Mouse (Mus musculus): ENCODE results near the gene Ube2d2b. TPM values are rescaled to one million over a fixed set of nuclear protein-coding genes. Genes with fewer than 3 reads are reported as not detected.

The Ube2d2b gene
- polyA plus RNA-seq, 1 experiment from 2014 or later: 0.23 TPM

- Histone ChIP-seq H3K9ac (peak overlapping the region; percentile 74), H3K9me3 (ENCODE audit: control insufficient read depth, low read length) (no peaks in the 10 kb centered on the region), H3K27me3 (ENCODE audit: control insufficient read depth, insufficient read depth, low read length) (no peaks in the 10 kb centered on the region), H3K4me2 (replicated peaks) (peak overlapping the region; percentile 50), H3K4me3 (replicated peaks; ENCODE audit: low read length) (peak overlapping the region; percentile 75), H3K27ac (peak overlapping the region; percentile 91), H3K36me3 (replicated peaks; ENCODE audit: control insufficient read depth, insufficient read depth) (no peaks in the 10 kb centered on the region), H3K4me1 (replicated peaks; ENCODE audit: control insufficient read depth, insufficient read depth, low read length) (0 out of 2 replicates have a peak, but pooled peaks cover 4% of the 10 kb centered on the region)
- peak; percentile 43 for DNase-seq (ENCODE audit: low spot score)
- WGBS: under 1% methylated on average over 76 of the region's 82 CpGs
- peak; percentile 81 for ATAC-seq (ENCODE audit: low FRiP score)
Observed at GRCm38 (mm10) chr5:107867970-107868904, 38.3 kb downstream of the Ube2d2b start.

GRCm38 (mm10) chr5:107868905-107869424 is 39.1 kb downstream of the Ube2d2b start:
- ATAC-seq (ENCODE audit: low FRiP score): peak; percentile 98
- peak overlapping the region; percentile 91 for H3K27ac ChIP-seq
- H3K9me3 ChIP-seq (ENCODE audit: control insufficient read depth, low read length): no peaks in the 10 kb centered on the region
- peak overlapping the region; percentile 50 for H3K4me2 ChIP-seq (replicated peaks)
- peak; percentile 85 for DNase-seq (ENCODE audit: low spot score)
- no peaks in the 10 kb centered on the region for H3K36me3 ChIP-seq (replicated peaks; ENCODE audit: control insufficient read depth, insufficient read depth)
- 0 out of 2 replicates have a peak, but pooled peaks cover 4% of the 10 kb centered on the region for H3K4me1 ChIP-seq (replicated peaks; ENCODE audit: control insufficient read depth, insufficient read depth, low read length)
- H3K27me3 ChIP-seq (ENCODE audit: control insufficient read depth, insufficient read depth, low read length): no peaks in the 10 kb centered on the region
- peak overlapping the region; percentile 75 for H3K4me3 ChIP-seq (replicated peaks; ENCODE audit: low read length)
- H3K9ac ChIP-seq: peak overlapping the region; percentile 74
- under 1% methylated on average over 49 of the region's 58 CpGs for WGBS

GRCm38 (mm10) chr5:107869701-107870100 is 39.8 kb downstream of the Ube2d2b start:
- no peak for DNase-seq (ENCODE audit: low spot score)
- Histone ChIP-seq H3K27ac (no peak overlapping the region), H3K4me2 (replicated peaks) (peak overlapping the region; percentile 50), H3K36me3 (replicated peaks; ENCODE audit: control insufficient read depth, insufficient read depth) (no peaks in the 10 kb centered on the region), H3K9ac (no peak overlapping the region), H3K27me3 (ENCODE audit: control insufficient read depth, insufficient read depth, low read length) (no peaks in the 10 kb centered on the region), H3K4me3 (replicated peaks; ENCODE audit: low read length) (no peak overlapping the region; the same call in 1 of the 2 replicates), H3K9me3 (ENCODE audit: control insufficient read depth, low read length) (no peaks in the 10 kb centered on the region), H3K4me1 (replicated peaks; ENCODE audit: control insufficient read depth, insufficient read depth, low read length) (0 out of 2 replicates have a peak, but pooled peaks cover 4% of the 10 kb centered on the region)
- no peak for ATAC-seq (ENCODE audit: low FRiP score)
- WGBS: 64% methylated on average over 2 of the region's 2 CpGs

GRCm38 (mm10) chr5:107873330-107873729 is 43.4 kb downstream of the Ube2d2b start:
- Histone ChIP-seq H3K9me3 (ENCODE audit: control insufficient read depth, low read length) (no peaks in the 10 kb centered on the region), H3K4me1 (replicated peaks; ENCODE audit: control insufficient read depth, insufficient read depth, low read length) (no peaks in the 10 kb centered on the region), H3K4me3 (replicated peaks; ENCODE audit: low read length) (no peak overlapping the region), H3K27me3 (ENCODE audit: control insufficient read depth, insufficient read depth, low read length) (no peaks in the 10 kb centered on the region), H3K36me3 (replicated peaks; ENCODE audit: control insufficient read depth, insufficient read depth) (no peaks in the 10 kb centered on the region), H3K9ac (no peak overlapping the region), H3K27ac (no peak overlapping the region), H3K4me2 (replicated peaks) (no peak overlapping the region)
- ATAC-seq (ENCODE audit: low FRiP score) (no peak), DNase-seq (ENCODE audit: low spot score) (no peak)
- WGBS: 92% methylated on average over 6 of the region's 6 CpGs

GRCm38 (mm10) chr5:107873886-107874302 is 44.0 kb downstream of the Ube2d2b start:
- no peak for DNase-seq (ENCODE audit: low spot score)
- ATAC-seq (ENCODE audit: low FRiP score): no peak
- 76% methylated on average over 7 of the region's 7 CpGs for WGBS
- no peaks in the 10 kb centered on the region for H3K9me3 ChIP-seq (ENCODE audit: control insufficient read depth, low read length)
- no peaks in the 10 kb centered on the region for H3K27me3 ChIP-seq (ENCODE audit: control insufficient read depth, insufficient read depth, low read length)
- H3K4me1 ChIP-seq (replicated peaks; ENCODE audit: control insufficient read depth, insufficient read depth, low read length): no peaks in the 10 kb centered on the region
- no peak overlapping the region for H3K4me3 ChIP-seq (replicated peaks; ENCODE audit: low read length)
- H3K9ac ChIP-seq: no peak overlapping the region
- no peak overlapping the region for H3K27ac ChIP-seq
- H3K4me2 ChIP-seq (replicated peaks): no peak overlapping the region
- H3K36me3 ChIP-seq (replicated peaks; ENCODE audit: control insufficient read depth, insufficient read depth): no peaks in the 10 kb centered on the region

- Histone ChIP-seq H3K36me3 (replicated peaks; ENCODE audit: control insufficient read depth, insufficient read depth) (no peaks in the 10 kb centered on the region), H3K9ac (no peak within 1 kb of the TSS), H3K4me1 (replicated peaks; ENCODE audit: control insufficient read depth, insufficient read depth, low read length) (no peaks in the 10 kb centered on the region), H3K9me3 (ENCODE audit: control insufficient read depth, low read length) (no peaks in the 10 kb centered on the region), H3K27ac (no peak within 1 kb of the TSS), H3K4me2 (replicated peaks) (no peak within 1 kb of the TSS), H3K27me3 (ENCODE audit: control insufficient read depth, insufficient read depth, low read length) (no peaks in the 10 kb centered on the region), H3K4me3 (replicated peaks; ENCODE audit: low read length) (no peak within 1 kb of the TSS)
- DNase-seq (ENCODE audit: low spot score) (no peak), ATAC-seq (ENCODE audit: low FRiP score) (no peak)
- 45% methylated on average over 4 of the region's 4 CpGs for WGBS
Observed at GRCm38 (mm10) chr5:107874561-107875260, 44.8 kb downstream of the Ube2d2b start, which contains the start of gene Evi5. Evi5 (minus strand) TSS chr5:107875107.

GRCm38 (mm10) chr5:107875261-107875611 is 45.3 kb downstream of the Ube2d2b start:
- Histone ChIP-seq H3K4me2 (replicated peaks) (no peak overlapping the region), H3K27me3 (ENCODE audit: control insufficient read depth, insufficient read depth, low read length) (no peaks in the 10 kb centered on the region)

GRCm38 (mm10) chr5:107877053-107877452 is 47.2 kb downstream of the Ube2d2b start:
- Histone ChIP-seq H3K36me3 (replicated peaks; ENCODE audit: control insufficient read depth, insufficient read depth) (no peaks in the 10 kb centered on the region), H3K9ac (no peak overlapping the region), H3K27me3 (ENCODE audit: control insufficient read depth, insufficient read depth, low read length) (no peaks in the 10 kb centered on the region), H3K4me1 (replicated peaks; ENCODE audit: control insufficient read depth, insufficient read depth, low read length) (no peaks in the 10 kb centered on the region), H3K9me3 (ENCODE audit: control insufficient read depth, low read length) (no peaks in the 10 kb centered on the region), H3K4me2 (replicated peaks) (no peak overlapping the region), H3K4me3 (replicated peaks; ENCODE audit: low read length) (no peak overlapping the region), H3K27ac (no peak overlapping the region)
- no peak for ATAC-seq (ENCODE audit: low FRiP score)
- WGBS: 87% methylated on average over 1 of the region's 1 CpGs
- DNase-seq (ENCODE audit: low spot score): no peak

More at GRCm38 (mm10) chr5:107875261-107875611, 45.3 kb downstream of the Ube2d2b start:
- no peak overlapping the region for H3K4me3 ChIP-seq (replicated peaks; ENCODE audit: low read length)
- H3K4me1 ChIP-seq (replicated peaks; ENCODE audit: control insufficient read depth, insufficient read depth, low read length): no peaks in the 10 kb centered on the region
- H3K36me3 ChIP-seq (replicated peaks; ENCODE audit: control insufficient read depth, insufficient read depth): no peaks in the 10 kb centered on the region
- no peak for ATAC-seq (ENCODE audit: low FRiP score)
- no peak overlapping the region for H3K9ac ChIP-seq
- DNase-seq (ENCODE audit: low spot score): no peak
- no peaks in the 10 kb centered on the region for H3K9me3 ChIP-seq (ENCODE audit: control insufficient read depth, low read length)
- H3K27ac ChIP-seq: no peak overlapping the region

GRCm38 (mm10) chr5:107880710-107881109 is 50.8 kb downstream of the Ube2d2b start:
- ATAC-seq (ENCODE audit: low FRiP score) (no peak), DNase-seq (ENCODE audit: low spot score) (no peak)
- H3K36me3 ChIP-seq (replicated peaks; ENCODE audit: control insufficient read depth, insufficient read depth): no peaks in the 10 kb centered on the region
- no peak overlapping the region for H3K27ac ChIP-seq
- no peak overlapping the region for H3K9ac ChIP-seq
- WGBS: 85% methylated on average over 5 of the region's 5 CpGs
- no peaks in the 10 kb centered on the region for H3K27me3 ChIP-seq (ENCODE audit: control insufficient read depth, insufficient read depth, low read length)
- H3K9me3 ChIP-seq (ENCODE audit: control insufficient read depth, low read length): no peaks in the 10 kb centered on the region
- H3K4me2 ChIP-seq (replicated peaks): no peak overlapping the region
- no peaks in the 10 kb centered on the region for H3K4me1 ChIP-seq (replicated peaks; ENCODE audit: control insufficient read depth, insufficient read depth, low read length)
- H3K4me3 ChIP-seq (replicated peaks; ENCODE audit: low read length): no peak overlapping the region
